Mouse (Mus musculus) thymus, adult 2 months (tissue): ENCODE measurements at regions not wholly inside any gene's neighbourhood (a gene's known extent, or its start where the extent isn't known, plus 50 kb on each side); places are given as distances from the start of the nearest gene placed in this dataset.

Experiments used
- DNase-seq: peaks from one replicate; pipeline ENCODE4 v3.0.0; 2021
- H3K27ac ChIP-seq: fragments of 200-500 bp; 2 replicates; pipeline ENCODE4 v1.5.1; 2012; ENCODE audit warnings: low read length, control low read depth; ENCODE audit not compliant: control insufficient read depth, insufficient read depth
- H3K27me3 ChIP-seq: fragments of 200-500 bp; 2 replicates; pipeline ENCODE4 v1.6.1; 2012; ENCODE audit warnings: mild to moderate bottlenecking, low read length, moderate library complexity, mixed read lengths; ENCODE audit not compliant: control insufficient read depth, insufficient read depth
- H3K36me3 ChIP-seq: fragments of 200-500 bp; 2 replicates; pipeline ENCODE4 v1.6.1; 2012; ENCODE audit warnings: mild to moderate bottlenecking, low read length, moderate library complexity; ENCODE audit not compliant: control insufficient read depth, insufficient read depth
- H3K4me1 ChIP-seq: fragments of 200-500 bp; replicated peaks from 2 replicates; pipeline ENCODE4 v1.6.1; 2012; ENCODE audit warnings: low read length; ENCODE audit not compliant: control insufficient read depth, insufficient read depth
- H3K4me3 ChIP-seq: fragments of 200-500 bp; 2 replicates; pipeline ENCODE4 v1.5.1; 2012; ENCODE audit warnings: mild to moderate bottlenecking, low read length, control low read depth, moderate library complexity; ENCODE audit not compliant: control insufficient read depth, insufficient read depth
- CTCF ChIP-seq: fragments of 200-500 bp; IDR thresholded peaks from 2 replicates; pipeline ENCODE4 v1.5.1; 2012; ENCODE audit warnings: mild to moderate bottlenecking, control low read depth, low read length, moderate library complexity, borderline replicate concordance; ENCODE audit not compliant: control insufficient read depth, poor library complexity, insufficient read depth; ENCODE audit errors: extremely low read depth
- POLR2A ChIP-seq: fragments of 200-500 bp; IDR thresholded peaks from 2 replicates; pipeline ENCODE4 v1.6.1; 2012; ENCODE audit warnings: mild to moderate bottlenecking, low read length, control low read depth, moderate library complexity; ENCODE audit not compliant: control insufficient read depth, poor library complexity, insufficient read depth; ENCODE audit errors: extremely low read depth
- WGBS: fragments of 180-500 bp; shearing (Covaris S2); methylation state at CpG from one replicate; pipeline ENCODE4 v1.1.7; 2018; 5-methylcytosine and 5-hydroxymethylcytosine counted together

- TF ChIP-seq POLR2A = no peak
- TF ChIP-seq CTCF = no peak
- no peaks in the 10 kb centered on the region for H3K4me1 ChIP-seq
- H3K27me3 ChIP-seq = no peaks in the 10 kb centered on the region
- no peak overlapping the region for H3K4me3 ChIP-seq
- no peaks in the 10 kb centered on the region for H3K36me3 ChIP-seq
- DNase-seq = no peak
- H3K27ac ChIP-seq = no peak overlapping the region
- WGBS = 98% methylated on average over 4 of the region's 4 CpGs
These were observed 57.4 kb downstream of the H2al2a start for GRCm38 (mm10) chr2:17939183-17939856.

- no peaks in the 10 kb centered on the region for H3K27me3 ChIP-seq
- H3K4me3 ChIP-seq = no peak overlapping the region
- WGBS = 36% methylated on average over 4 of the region's 4 CpGs
- H3K27ac ChIP-seq = no peak overlapping the region
- no peaks in the 10 kb centered on the region for H3K36me3 ChIP-seq
- H3K4me1 ChIP-seq = no peaks in the 10 kb centered on the region
- TF ChIP-seq CTCF (no peak), POLR2A (no peak)
- DNase-seq = no peak
These were observed 60.1 kb downstream of the H2al2a start for GRCm38 (mm10) chr2:17936527-17937139.

GRCm38 (mm10) chr2:17935916-17936315, 60.8 kb downstream of the H2al2a start:
- H3K27ac ChIP-seq = no peak overlapping the region
- 91% methylated on average over 12 of the region's 12 CpGs for WGBS
- no peaks in the 10 kb centered on the region for H3K27me3 ChIP-seq
- H3K4me3 ChIP-seq = no peak overlapping the region
- TF ChIP-seq POLR2A = no peak
- TF ChIP-seq CTCF = no peak
- no peak for DNase-seq
- no peaks in the 10 kb centered on the region for H3K36me3 ChIP-seq
- no peaks in the 10 kb centered on the region for H3K4me1 ChIP-seq

GRCm38 (mm10) chr2:17935466-17935865, 61.3 kb downstream of the H2al2a start:
- WGBS = 96% methylated on average over 6 of the region's 6 CpGs
- H3K36me3 ChIP-seq = no peaks in the 10 kb centered on the region
- H3K27me3 ChIP-seq = no peaks in the 10 kb centered on the region
- no peaks in the 10 kb centered on the region for H3K4me1 ChIP-seq
- DNase-seq = no peak
- H3K4me3 ChIP-seq = no peak overlapping the region
- H3K27ac ChIP-seq = no peak overlapping the region
- TF ChIP-seq POLR2A (no peak), CTCF (no peak)

GRCm38 (mm10) chr2:17934610-17935009, 62.1 kb downstream of the H2al2a start:
- 99% methylated on average over 10 of the region's 10 CpGs for WGBS
- no peak for DNase-seq
- TF ChIP-seq CTCF = no peak
- no peak for TF ChIP-seq POLR2A

GRCm38 (mm10) chr2:17932932-17933790, 63.6 kb downstream of the H2al2a start:
- H3K4me3 ChIP-seq = no peak overlapping the region
- TF ChIP-seq POLR2A (no peak), CTCF (no peak)
- H3K4me1 ChIP-seq = no peaks in the 10 kb centered on the region
- WGBS = 93% methylated on average over 15 of the region's 15 CpGs
- no peak overlapping the region for H3K27ac ChIP-seq
- H3K36me3 ChIP-seq = no peaks in the 10 kb centered on the region
- no peak for DNase-seq
- H3K27me3 ChIP-seq = no peaks in the 10 kb centered on the region

More at GRCm38 (mm10) chr2:17934610-17935009, 62.1 kb downstream of the H2al2a start:
- Histone ChIP-seq H3K27me3 (no peaks in the 10 kb centered on the region), H3K27ac (no peak overlapping the region), H3K36me3 (no peaks in the 10 kb centered on the region), H3K4me1 (no peaks in the 10 kb centered on the region), H3K4me3 (no peak overlapping the region)
